In the genomic region with DNA sequence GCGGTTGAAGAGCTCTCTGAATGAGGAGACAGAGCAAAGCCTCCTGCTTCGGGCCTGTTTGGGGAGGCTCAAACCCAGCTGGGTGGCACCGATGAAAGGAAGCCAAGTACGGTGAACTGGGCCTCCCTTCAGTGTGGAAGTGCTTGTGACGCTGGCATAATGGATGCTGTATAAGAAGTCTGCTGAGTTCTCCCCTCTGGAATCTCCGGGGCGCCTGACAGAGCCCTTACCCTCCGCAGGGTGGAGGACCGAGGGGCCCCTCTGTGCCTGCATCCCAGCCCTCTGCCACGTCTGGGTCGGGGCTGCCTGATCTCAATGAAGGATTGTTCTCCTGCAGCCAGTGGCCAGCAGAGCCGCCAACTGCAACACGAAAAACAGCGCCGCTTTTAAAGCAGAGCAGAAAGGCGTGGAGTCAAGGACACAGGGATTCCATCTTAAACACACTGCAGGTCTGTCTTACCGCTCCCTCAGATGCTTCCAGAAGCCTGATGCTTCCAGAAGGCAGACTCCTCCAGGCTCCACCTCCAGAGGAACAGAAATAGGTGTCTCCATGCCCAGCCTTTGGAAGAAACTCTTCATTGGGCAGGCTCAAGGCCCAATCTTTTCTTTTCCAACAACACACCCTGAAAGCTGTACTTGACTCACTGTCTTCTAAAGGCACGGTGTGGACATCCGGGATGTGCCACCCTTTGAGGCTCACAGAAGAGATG, we compare ENCODE assay signal across 7 mouse cellular contexts.
DNase-seq lines count a peak whose midpoint lies in the region; ATAC-seq and TF ChIP-seq lines count a peak whose summit lies in the region.

No protein-coding gene starts in this region.

- H3K4me3 ChIP-seq in ES-E14 (ENCODE audit: insufficient read depth in 1 of 2, low read depth in 1 of 2, low read length in 2 of 2, poor library complexity in 1 of 2, severe bottlenecking in 1 of 2) = peak overlapping the region; percentile 2 to 6; a peak in 2 of 4 replicates
- H3K4me3 ChIP-seq in heart, postnatal 0 days (ENCODE audit: low read depth, low read length) = no peak overlapping the region
- no peak overlapping the region for H3K4me3 ChIP-seq in limb, embryonic 15.5 days

- H3K4me2 ChIP-seq in heart, postnatal 0 days (ENCODE audit: low read depth, low read length) = peak overlapping the region; percentile 35
- H3K4me2 ChIP-seq in limb, embryonic 15.5 days = no peak overlapping the region

- no peak for DNase-seq in ES-E14 (ENCODE audit: low read depth, low spot score)
- DNase-seq in brain, embryonic 14.5 days (ENCODE audit: low read depth) = peak; percentile 74
- DNase-seq in heart, postnatal 0 days (ENCODE audit: low spot score) = no peak
- DNase-seq in urinary bladder, adult 18-20 months (ENCODE audit: low spot score in 2 of 2) = no peak
- DNase-seq in kidney, postnatal 25 days = no peak
- DNase-seq in adrenal gland, postnatal 14 days = no peak

- H3K27ac ChIP-seq in ES-E14 (ENCODE audit: insufficient read depth, low read depth, low read length, poor library complexity, severe bottlenecking) = no peak overlapping the region
- H3K27ac ChIP-seq in heart, postnatal 0 days (ENCODE audit: low read depth) = no peak overlapping the region
- H3K27ac ChIP-seq in limb, embryonic 15.5 days = peak overlapping the region; percentile 81

- in situ Hi-C loops in ES-E14 (cut with MboI; ENCODE audit: low sequenced_read_pairs in 2 of 2, unreplicated experiment in 2 of 2) = no loop called here

- H3K4me1 ChIP-seq in ES-E14 (ENCODE audit: control insufficient read depth in 2 of 2, insufficient read depth in 2 of 2, low read length in 2 of 2, poor library complexity in 1 of 2) = no peaks in the 10 kb centered on the region
- H3K4me1 ChIP-seq in heart, postnatal 0 days (ENCODE audit: control insufficient read depth, insufficient read depth) = no peaks in the 10 kb centered on the region
- peaks cover 10% of the 10 kb centered on the region; the same call in 1 of the 2 replicates for H3K4me1 ChIP-seq in limb, embryonic 15.5 days

- TF ChIP-seq POLR2A in brain, embryonic 14.5 days (IDR thresholded peaks at IDR 0.05; ENCODE audit: borderline replicate concordance, extremely low read depth, insufficient read depth, insufficient read length, poor library complexity, severe bottlenecking) = no peak

- no peaks in the 10 kb centered on the region for H3K9me3 ChIP-seq in ES-E14 (ENCODE audit: control insufficient read depth, insufficient read depth, low read depth, low read length)
- no peaks in the 10 kb centered on the region for H3K9me3 ChIP-seq in heart, postnatal 0 days (replicated peaks; ENCODE audit: control insufficient read depth, low read length)
- H3K9me3 ChIP-seq in limb, embryonic 15.5 days = no peaks in the 10 kb centered on the region

- no peak for TF ChIP-seq EP300 in heart, postnatal 0 days (IDR thresholded peaks at IDR 0.05; ENCODE audit: low read depth)

- TF ChIP-seq CTCF in brain, embryonic 14.5 days (IDR thresholded peaks at IDR 0.05; ENCODE audit: borderline replicate concordance, extremely low read depth, insufficient read depth, insufficient read length) = no peak
- no peak for TF ChIP-seq CTCF in heart, postnatal 0 days (IDR thresholded peaks at IDR 0.05; ENCODE audit: low read depth)

- 35% methylated on average over 19 of the region's 19 CpGs for WGBS in heart, postnatal 0 days
- 36% methylated on average over 19 of the region's 19 CpGs for WGBS in limb, embryonic 15.5 days

- ATAC-seq in heart, postnatal 0 days (ENCODE audit: insufficient read depth, low read depth) = no peak
- ATAC-seq in limb, embryonic 15.5 days (ENCODE audit: insufficient number of reproducible peaks, low FRiP score, low TSS enrichment, low read depth) = peak; percentile 86

- no peaks in the 10 kb centered on the region for H3K27me3 ChIP-seq in heart, postnatal 0 days (ENCODE audit: control insufficient read depth, insufficient read depth, low read length)
- no peaks in the 10 kb centered on the region for H3K27me3 ChIP-seq in limb, embryonic 15.5 days

- H3K36me3 ChIP-seq in ES-E14 (ENCODE audit: control insufficient read depth, insufficient read depth, low read length, poor library complexity, severe bottlenecking) = no peaks in the 10 kb centered on the region
- no peaks in the 10 kb centered on the region for H3K36me3 ChIP-seq in heart, postnatal 0 days (replicated peaks; ENCODE audit: control insufficient read depth, insufficient read depth, low read length)
- no peaks in the 10 kb centered on the region for H3K36me3 ChIP-seq in limb, embryonic 15.5 days

- H3K9ac ChIP-seq in ES-E14 (ENCODE audit: insufficient read depth, low read depth, low read length, poor library complexity, severe bottlenecking) = no peak overlapping the region
- H3K9ac ChIP-seq in heart, postnatal 0 days (replicated peaks; ENCODE audit: low read depth, low read length) = no peak overlapping the region; the same call in 1 of the 2 replicates
- H3K9ac ChIP-seq in limb, embryonic 15.5 days = no peak overlapping the region

TF ChIP-seq in ES-E14, 5 proteins besides CTCF, POLR2A, EP300 and RAD21:
- TF ChIP-seq ZNF384 (IDR thresholded peaks at IDR 0.05; ENCODE audit: low read depth, low read length) (no peak), ZC3H11A (IDR thresholded peaks at IDR 0.05; ENCODE audit: borderline replicate concordance, low read depth, low read length) (no peak)

Comparison
In these comparisons a context has a peak if more than half of its experiments do, and no peak if none do; other contexts are left out.
1. H3K4me3 ChIP-seq: peak in ES-E14 (2 of 2); none in heart, postnatal 0 days (single experiment) and limb, embryonic 15.5 days (single experiment).